Mouse (Mus musculus) left cerebral cortex, postnatal 14 days (tissue): ENCODE results near the gene Psmd2. TPM values are rescaled to one million over a fixed set of nuclear protein-coding genes. Genes with fewer than 3 reads are reported as not detected.
"Not testable (repeated sequence)": the region's sequence is repeated elsewhere in the genome, so short reads cannot be mapped to it uniquely, and the experiment has no call there.

Experiments
- DNase-seq, 2 experiments: peaks; one replicate each; pipeline ENCODE4 v3.0.0; 2021 to 2022; ENCODE audit warnings: low spot score in 2 of 2, mixed read lengths in 1 of 2
- intact Hi-C: fragments of 180-260 bp; cut with DNase I; formaldehyde crosslinking; loops from one replicate; pipeline ENCODE4 v1.15.1; 2025
- total RNA-seq, 2 experiments: library from RNA; stranded (reverse); gene quantifications; 2 replicates each; pipeline ENCODE4 v1.2.3; 2021

Psmd2 gene
- total RNA-seq, 2 experiments from 2014 or later, result 238 to 253 TPM

DNA sequence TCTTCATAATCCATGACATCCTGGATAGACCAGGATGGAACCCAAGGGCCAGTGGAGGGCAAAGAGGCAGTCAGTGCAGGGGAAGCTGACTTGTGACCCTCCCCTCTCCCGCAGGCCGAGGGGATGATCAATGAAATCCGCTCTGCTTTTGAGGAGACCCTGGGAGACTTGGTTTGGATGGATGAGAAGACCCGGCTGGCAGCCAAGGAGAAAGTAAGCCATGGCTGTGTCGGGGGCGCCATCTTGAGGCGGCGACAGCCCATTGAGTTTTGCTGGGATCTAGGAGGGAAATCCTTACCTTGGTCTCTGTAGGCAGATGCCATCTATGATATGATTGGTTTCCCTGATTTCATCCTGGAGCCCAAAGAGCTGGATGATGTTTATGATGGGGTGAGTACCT, 9.3 kb upstream of the Psmd2 start:
- intact Hi-C loops, result loop anchor here (5.0 kb wide), 2 partner anchors 125 to 145 kb away; partner anchors contain the start of genes Dvl3 and Eif2b5
- DNase-seq, result peak; percentile 83 to 84

DNA sequence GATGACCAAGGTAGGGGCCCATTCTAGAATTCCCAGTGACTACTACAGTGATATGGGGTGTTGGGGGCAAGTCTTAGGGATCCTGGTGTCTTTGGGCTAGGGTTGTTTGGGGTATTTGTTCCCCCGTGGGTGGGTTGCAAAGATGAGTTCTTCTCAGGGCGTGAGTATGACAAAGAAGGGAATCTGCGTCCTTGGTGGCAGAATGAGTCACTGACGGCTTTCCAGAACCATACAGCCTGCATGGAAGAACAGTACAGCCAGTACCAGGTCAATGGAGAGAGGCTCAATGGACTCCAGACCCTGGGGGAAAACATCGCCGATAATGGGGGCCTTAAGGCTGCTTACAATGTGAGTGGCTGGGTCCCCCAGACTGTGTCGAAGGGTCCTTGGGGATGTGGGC, 7.5 kb upstream of the Psmd2 start:
- intact Hi-C loops, result loop anchor here (5.0 kb wide), 2 partner anchors 127 to 147 kb away; partner anchors contain the start of genes Dvl3 and Eif2b5
- no peak for DNase-seq

DNA sequence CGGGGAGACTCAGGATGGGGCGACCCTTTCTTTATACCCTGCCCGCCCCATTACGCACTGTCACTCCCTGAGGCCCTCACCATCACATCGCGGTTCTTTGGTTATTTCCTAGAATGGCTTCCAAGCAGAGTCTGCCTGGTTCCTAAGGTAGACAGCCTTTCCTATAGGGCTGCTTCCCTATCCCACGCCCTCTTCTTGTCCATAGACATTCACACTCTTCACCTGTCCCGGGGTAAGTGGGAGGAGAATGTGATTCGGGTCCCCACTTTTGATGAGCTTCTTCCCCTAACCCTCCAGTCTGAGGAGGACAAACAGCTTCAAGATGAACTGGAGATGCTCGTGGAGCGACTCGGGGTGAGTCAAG, 477 bp downstream of the Psmd2 start:
- intact Hi-C loops, result loop anchor here (5.0 kb wide), 1 partner anchor 40 kb away; the partner anchor contains the start of genes Alg3, Eef1akmt4 and Gm49333
- no peak for DNase-seq

DNA sequence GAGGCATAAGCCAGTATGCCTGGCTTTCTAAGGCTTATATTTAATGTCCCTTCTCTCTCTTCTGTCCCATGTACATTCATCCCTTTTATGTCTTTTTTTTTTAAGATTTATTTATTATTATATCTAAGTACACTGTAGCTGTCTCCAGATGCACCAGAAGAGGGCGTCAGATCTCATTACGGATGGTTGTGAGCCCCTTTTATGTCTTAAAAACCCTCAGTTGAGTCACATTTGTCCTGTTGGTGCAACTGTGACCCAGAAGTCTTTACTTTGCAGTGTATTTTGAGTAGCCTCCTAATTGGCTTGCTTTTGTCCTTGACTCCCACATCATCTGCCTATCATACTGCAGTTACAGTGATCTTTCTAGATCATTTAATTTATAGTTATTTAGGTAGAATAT, 1.9 kb downstream of the Psmd2 start:
- intact Hi-C loops, result loop anchor here (5.0 kb wide), 1 partner anchor 41 kb away; the partner anchor contains the start of genes Alg3, Eef1akmt4 and Gm49333
- DNase-seq, result no peak

- DNase-seq, result no peak
- intact Hi-C loops, result no loop called here
These were observed 6.2 kb downstream of the Psmd2 start for GRCm38 (mm10) chr16:20657661-20658060.

GRCm38 (mm10) chr16:20668013-20668412, 16.6 kb downstream of the Psmd2 start, which contains the start of gene Eif4g1:
Gene Eif4g1 (plus strand): TSS chr16:20668313.
- intact Hi-C loops, DNase-seq: not testable (repeated sequence)

DNA sequence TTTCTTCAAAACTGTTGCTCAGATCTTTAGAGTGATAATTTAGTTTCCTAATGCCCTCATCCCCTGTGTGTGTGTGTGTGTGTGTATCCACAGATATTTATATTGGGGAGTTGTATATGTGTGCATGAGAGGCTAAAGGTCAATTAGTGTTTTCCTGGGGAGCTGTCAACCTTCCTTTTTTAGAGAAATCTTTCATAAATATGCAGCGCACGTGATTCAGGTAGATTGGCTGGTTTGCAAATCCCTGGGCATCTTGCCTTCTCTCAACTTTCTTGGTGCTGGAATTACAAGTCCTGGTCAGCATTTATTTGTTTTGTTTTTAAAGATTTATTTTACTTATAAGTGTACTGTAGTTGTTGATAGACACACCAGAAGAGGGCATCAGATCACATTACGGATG, 18.8 kb downstream of the Psmd2 start:
- intact Hi-C loops, result no loop called here
- DNase-seq, result no peak

GRCm38 (mm10) chr16:20671886-20672285, 20.4 kb downstream of the Psmd2 start:
- DNase-seq, result no peak
- intact Hi-C loops, result no loop called here

GRCm38 (mm10) chr16:20672500-20672902, 21.0 kb downstream of the Psmd2 start:
- intact Hi-C loops, result no loop called here

DNA sequence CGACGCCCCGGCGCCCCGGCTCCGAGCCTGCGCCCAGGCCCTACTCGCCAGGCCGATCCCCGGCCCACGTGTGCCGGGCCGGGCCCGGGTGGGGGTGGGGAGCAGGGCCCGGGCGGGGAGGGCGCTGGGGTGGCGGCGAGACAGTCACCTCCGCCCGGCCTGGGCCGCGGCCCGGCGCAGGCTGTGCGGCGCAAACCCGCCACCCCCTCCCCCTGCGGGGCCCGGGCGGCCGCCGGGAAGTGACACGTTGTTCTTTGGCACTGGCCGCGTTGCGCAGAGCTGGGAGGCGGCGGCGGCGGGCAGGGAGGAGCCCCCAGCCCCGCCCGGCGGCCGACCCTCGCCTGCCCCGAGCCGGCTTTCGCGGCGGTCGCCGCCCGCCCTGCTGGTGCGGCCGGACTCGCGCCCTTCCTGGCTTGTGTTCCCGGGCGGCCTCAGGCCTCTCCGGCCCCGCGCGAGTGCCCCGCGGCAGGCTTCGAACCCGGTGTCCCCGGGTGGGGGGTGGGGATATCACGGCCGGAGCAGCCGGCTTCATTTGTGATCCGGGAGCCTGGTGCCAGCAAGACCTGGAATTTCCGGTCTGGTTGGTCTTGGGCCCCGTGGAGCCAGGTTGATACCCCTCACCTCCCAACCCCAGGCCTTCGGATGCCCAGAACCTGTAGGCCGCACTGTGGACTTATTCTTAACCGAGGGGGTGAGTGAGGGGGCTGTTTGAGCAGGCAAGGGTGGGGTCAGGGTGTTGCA, 21.7 kb downstream of the Psmd2 start:
- intact Hi-C loops, result no loop called here

More at GRCm38 (mm10) chr16:20672500-20672902, 21.0 kb downstream of the Psmd2 start:
- DNase-seq, result peak; percentile 94 to 97

DNA sequence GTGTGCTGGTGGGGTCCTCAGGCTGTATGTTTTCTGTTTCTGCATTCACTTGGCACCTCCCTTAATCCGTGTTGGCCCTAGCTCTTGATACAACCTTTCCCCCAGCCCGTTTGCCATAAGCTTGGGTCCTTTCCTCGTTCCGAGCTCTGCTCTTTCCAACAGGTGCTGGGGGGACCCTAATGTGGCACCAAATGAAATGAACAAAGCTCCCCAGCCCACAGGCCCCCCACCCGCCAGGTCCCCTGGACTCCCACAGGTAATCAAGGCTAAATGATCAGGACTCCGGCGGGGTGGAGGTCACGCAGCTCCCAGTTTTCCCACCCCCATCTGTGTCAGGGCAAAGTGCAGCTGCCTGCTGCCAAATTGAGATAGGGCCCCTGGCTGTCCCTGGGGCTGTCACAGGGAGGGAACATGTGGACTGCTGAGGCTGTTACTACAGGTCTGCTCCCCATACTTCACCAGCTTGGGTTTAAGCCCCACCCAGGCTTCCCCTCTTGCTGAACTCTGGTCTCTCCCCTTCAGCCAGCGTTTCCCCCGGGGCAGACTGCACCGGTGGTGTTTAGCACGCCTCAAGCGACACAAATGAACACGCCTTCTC, 22.4 kb downstream of the Psmd2 start:
- intact Hi-C loops, result no loop called here
- no peak for DNase-seq

More for the DNA sequence above, 21.7 kb downstream of the Psmd2 start:
- peak; percentile 37 to 45 for DNase-seq

DNA sequence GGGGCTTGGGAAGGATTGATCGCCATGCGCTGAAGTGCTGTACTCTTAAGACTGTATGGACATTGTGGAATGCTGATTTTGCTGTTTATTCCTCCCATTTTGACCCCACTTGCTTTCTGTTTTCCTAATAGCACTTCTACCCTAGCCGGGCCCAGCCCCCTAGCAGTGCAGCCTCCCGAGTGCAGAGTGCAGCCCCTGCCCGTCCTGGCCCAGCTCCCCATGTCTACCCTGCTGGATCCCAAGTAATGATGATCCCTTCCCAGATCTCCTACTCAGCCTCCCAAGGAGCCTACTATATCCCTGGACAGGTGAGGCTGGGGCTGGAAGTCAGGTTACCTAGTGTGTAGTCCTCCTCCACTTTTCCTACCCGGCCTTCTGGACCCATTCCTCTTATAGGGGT, 23.8 kb downstream of the Psmd2 start:
- no peak for DNase-seq
- intact Hi-C loops, result no loop called here

GRCm38 (mm10) chr16:20676702-20677101, 25.2 kb downstream of the Psmd2 start:
- DNase-seq, result no peak
- intact Hi-C loops, result no loop called here

DNA sequence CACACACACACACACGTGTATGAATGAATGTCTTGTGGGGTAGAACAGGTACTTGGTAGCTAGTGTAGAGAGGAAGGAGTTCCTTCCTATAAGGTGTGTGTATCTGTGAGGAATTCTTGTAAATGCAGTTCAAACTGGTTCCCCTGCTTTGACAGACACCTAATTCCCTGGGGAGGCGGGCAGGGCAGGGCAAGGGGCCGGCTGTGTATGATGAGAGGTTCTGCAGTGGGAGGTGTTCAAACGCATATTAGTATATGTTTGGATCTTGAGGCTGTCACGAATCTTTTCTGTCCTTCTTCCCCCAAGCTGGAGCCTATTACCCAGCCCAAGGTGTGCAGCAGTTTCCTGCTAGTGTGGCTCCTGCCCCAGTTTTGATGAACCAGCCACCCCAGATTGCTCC, 25.9 kb downstream of the Psmd2 start:
- intact Hi-C loops, result no loop called here
- no peak for DNase-seq

DNA sequence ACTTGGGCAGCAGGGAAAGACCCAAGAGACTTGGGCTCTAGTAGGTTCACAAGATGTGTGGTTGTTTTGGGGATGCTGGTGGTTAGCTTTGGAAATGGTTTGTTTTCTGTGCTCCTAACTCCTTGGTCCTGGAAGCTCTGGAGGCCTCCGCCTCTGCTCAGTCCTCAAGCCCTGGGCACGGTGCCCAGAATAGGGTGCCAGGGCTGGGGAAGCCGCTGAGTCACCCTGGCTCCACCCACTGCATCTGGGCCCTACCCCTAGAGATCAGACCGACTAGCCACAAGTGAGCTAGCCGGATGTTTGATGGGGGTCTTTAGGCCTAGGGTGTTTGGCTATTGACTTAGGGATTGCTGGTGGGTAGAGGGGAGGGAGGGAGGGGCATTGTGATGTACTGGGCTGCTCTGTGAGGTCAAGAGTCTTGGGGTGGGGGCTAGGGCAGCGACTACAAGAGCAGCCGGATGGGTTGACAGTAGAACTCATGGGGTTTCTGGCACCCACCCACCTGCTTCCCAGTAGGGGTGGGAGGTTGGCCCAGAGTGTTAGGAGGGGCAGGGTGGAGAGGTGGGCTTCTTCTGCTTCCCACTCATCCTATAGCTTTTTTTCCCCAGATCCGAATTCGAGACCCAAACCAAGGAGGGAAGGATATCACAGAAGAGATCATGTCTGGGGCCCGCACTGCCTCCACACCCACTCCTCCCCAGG, 26.7 kb downstream of the Psmd2 start:
- peak; percentile 50 to 62 for DNase-seq
- intact Hi-C loops, result no loop called here

GRCm38 (mm10) chr16:20690774-20691173, 39.3 kb downstream of the Psmd2 start:
- intact Hi-C loops, result no loop called here
- DNase-seq, result no peak

DNA sequence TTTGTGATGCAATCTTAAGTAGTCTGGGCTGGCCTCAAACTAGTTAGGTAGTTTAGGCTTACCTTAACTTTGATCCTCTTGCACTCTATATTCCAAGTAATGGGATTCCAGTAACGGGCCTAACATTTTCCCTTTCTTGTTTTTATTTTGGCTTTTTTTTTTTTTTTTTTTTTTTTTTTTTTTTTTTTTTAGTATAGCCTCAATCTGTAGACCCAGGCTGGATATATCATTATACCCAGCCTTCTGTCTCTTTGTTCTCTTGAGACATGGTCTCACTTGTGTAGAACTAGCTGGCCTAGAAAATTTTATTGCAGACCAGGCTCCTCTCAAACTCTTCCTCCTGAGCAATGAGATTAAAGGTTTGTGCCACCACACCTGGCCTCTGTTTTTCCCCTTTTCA, 40.2 kb downstream of the Psmd2 start:
- intact Hi-C loops, result no loop called here

GRCm38 (mm10) chr16:20692241-20692965, 41.0 kb downstream of the Psmd2 start:
- intact Hi-C loops, result no loop called here
- no peak for DNase-seq

More for the DNA sequence above, 40.2 kb downstream of the Psmd2 start:
- no peak for DNase-seq

DNA sequence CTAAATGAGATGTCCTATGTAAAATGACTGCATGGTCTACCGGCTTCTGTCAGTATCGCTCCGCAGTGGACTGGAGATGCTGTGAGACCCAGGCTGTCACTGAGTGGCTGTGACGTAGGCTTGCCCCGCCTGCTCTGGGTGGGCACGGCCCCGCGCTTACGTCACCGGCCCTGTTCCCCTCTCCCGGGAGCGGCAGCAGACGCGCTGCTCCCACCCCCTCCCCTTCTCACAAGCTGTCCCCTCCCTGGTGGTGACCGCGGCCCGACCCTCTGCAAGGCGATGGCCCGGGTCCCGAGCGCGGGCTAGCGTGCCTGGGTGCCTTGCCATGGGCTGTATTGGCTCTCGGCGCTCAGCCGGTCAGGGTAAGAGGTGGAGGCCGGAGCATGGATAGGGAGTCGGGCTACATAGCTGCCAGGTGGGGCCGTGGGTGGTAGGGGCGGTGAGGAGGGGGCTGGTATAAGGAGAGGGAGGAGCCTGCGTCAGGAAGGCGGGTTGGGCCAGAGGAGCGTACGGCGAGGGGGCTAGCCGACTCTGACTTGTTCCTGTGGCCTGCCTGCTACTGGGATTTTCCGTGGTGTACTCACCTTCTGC, 41.8 kb downstream of the Psmd2 start, which contains the start of gene Fam131a:
Gene Fam131a, plus strand, starts transcription at position 131 of the 591 bp plus-strand sequence.
- peak; percentile 95 for DNase-seq
- intact Hi-C loops, result no loop called here
